Mouse (Mus musculus) thymus, postnatal 10 days (tissue): ENCODE measurements around the gene Setd1a.
A peak's percentile ranks its signal among the peaks of the same experiment; 100 is the strongest.
"Not testable (repeated sequence)": the region's sequence is repeated elsewhere in the genome, so short reads cannot be mapped to it uniquely, and the experiment has no call there.

Experiments
- DNase-seq, 2 experiments: peaks; one replicate each; pipeline ENCODE4 v3.0.0; 2021; ENCODE audit warnings: low spot score in 2 of 2

The Setd1a gene

GRCm38 (mm10) chr7:127837473-127837872 is 61.0 kb downstream of the Setd1a start:
- no peak for DNase-seq

DNA sequence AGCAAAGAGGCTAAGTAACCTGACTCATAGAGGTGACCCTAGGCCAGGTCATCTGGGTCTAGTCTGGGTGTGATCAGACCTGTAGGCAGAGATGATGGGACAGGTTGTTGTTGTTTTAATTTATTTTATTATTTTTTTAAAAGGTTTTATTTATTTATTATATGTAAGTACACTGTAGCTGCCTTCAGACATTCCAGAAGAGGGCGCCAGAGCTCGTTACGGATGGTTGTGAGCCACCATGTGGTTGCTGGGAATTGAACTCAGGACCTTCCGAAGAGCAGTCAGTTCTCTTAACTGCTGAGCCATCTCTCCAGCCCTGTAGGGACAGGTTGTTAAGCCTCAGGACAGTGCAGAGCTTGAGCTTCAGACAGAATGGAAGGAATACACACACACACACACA is 61.4 kb downstream of the Setd1a start:
- not testable (repeated sequence) for DNase-seq

GRCm38 (mm10) chr7:127840031-127840430 is 63.6 kb downstream of the Setd1a start:
- not testable (repeated sequence) for DNase-seq

GRCm38 (mm10) chr7:127840886-127841285 is 64.4 kb downstream of the Setd1a start:
- DNase-seq = peak; percentile 66 to 68

GRCm38 (mm10) chr7:127841340-127842000 is 65.0 kb downstream of the Setd1a start:
- peak; percentile 87 for DNase-seq

- peak; percentile 59 to 68 for DNase-seq
These were observed 65.7 kb downstream of the Setd1a start for GRCm38 (mm10) chr7:127842001-127842718.
